Mouse (Mus musculus): Measurements from ENCODE around the gene Zfp979. TPM values are rescaled to one million over a fixed set of nuclear protein-coding genes. Genes with fewer than 3 reads are reported as not detected.

The Zfp979 gene
- polyA plus RNA-seq (2017; shearing (Covaris generic)), result 0.26 TPM

DNA sequence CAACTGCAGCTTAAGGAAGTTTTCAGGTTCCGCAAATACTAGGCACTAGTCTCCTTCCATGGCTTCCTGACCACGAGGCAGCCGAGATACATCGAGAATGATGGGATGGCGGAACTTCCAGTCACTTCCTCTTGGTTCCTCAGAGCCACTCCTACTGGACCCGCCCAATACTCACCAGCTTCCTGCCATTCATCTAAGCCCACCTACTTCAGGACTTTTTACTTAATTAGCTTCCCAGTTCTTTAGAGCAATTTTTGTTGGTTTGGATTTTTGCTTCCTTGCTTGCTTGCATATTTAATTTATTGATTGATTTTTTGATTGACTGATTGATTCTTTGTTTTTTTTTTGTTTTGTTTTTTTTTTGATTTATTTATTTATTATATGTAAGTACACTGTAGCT lies at the start of gene Zfp979:
Gene Zfp979, minus strand, starts transcription at position 101 of the 400 bp plus-strand sequence.

Other genes starting within 250 kb of the Zfp979 start
- 0.89 TPM for gene Zfp982, start 150.1 kb downstream of the Zfp979 start, polyA plus RNA-seq (2017; shearing (Covaris generic))
- 0.38 TPM for gene Gm16503, start 102.3 kb downstream of the Zfp979 start, polyA plus RNA-seq (2017; shearing (Covaris generic))
- 0.66 TPM for gene Zfp985, start 89.2 kb downstream of the Zfp979 start, polyA plus RNA-seq (2017; shearing (Covaris generic))
- not detected for gene Zfp534, start 60.0 kb upstream of the Zfp979 start, polyA plus RNA-seq (2017; shearing (Covaris generic))
- gene Zfp984, start 167.3 kb upstream of the Zfp979 start, polyA plus RNA-seq (2017; shearing (Covaris generic)), result 25.8 TPM
- 4.5 TPM for gene Zfp933, start 205.9 kb upstream of the Zfp979 start, polyA plus RNA-seq (2017; shearing (Covaris generic))
- gene Miip, start 226.3 kb upstream of the Zfp979 start, polyA plus RNA-seq (2017; shearing (Covaris generic)), result 123 TPM
- gene Fv1, start 226.5 kb upstream of the Zfp979 start, polyA plus RNA-seq (2017; shearing (Covaris generic)), result 5.2 TPM